Mouse (Mus musculus): ENCODE results near the gene Mgat5.

DNA sequence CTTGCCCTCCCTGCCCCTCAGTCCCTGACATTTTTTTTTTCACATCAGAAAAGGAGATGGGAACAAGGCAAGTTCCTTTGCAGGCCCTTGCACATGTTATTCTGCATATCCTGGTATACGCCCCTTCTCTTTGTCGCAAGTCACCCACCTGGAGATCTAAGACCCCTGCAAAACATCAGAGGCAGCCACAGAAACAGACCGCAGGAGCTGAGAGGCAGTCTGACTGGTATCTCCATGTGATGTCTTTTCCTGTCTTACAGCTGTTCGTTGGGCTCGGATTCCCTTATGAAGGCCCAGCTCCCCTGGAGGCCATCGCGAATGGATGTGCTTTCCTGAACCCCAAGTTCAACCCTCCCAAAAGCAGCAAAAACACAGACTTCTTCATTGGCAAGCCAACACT is 254.8 kb downstream of the Mgat5 start:
- TF ChIP-seq ZNF384 (IDR thresholded peaks at IDR 0.05; ENCODE audit: low read depth, low read length), result no peak
- no peak for TF ChIP-seq HCFC1 (IDR thresholded peaks at IDR 0.05; ENCODE audit: borderline replicate concordance, insufficient read depth, low read length)
- TF ChIP-seq MAFK (IDR thresholded peaks at IDR 0.05; ENCODE audit: insufficient read depth, low read depth, low read length), result no peak
